13 mouse cellular contexts compared by ENCODE assay signal in genomic region chr2:28218651-28219356, GRCm38 (mm10). TPM values are rescaled to one million over a fixed set of nuclear protein-coding genes. Genes with fewer than 3 reads are reported as not detected.
DNase-seq lines count a peak whose midpoint lies in the region; ATAC-seq lines count a peak whose summit lies in the region.
"Had no signal": no experiment of that assay in that cellular context is flagged by ENCODE, and none has a peak within 500 bp of the region (broad histone marks: within the 10 kb centered on the region; RNA-seq: fewer than 3 reads in every experiment).

No protein-coding gene starts in this region.

- H3K9ac ChIP-seq in hindbrain, embryonic 12.5 days, result no peak overlapping the region
- H3K9ac ChIP-seq: forebrain, embryonic 15.5 days had no signal

- H3K36me3 ChIP-seq in hindbrain, embryonic 12.5 days, result peaks cover 57% of the 10 kb centered on the region

- 87% methylated on average over 6 of the region's 7 CpGs for WGBS in hindbrain, embryonic 12.5 days

- H3K4me1 ChIP-seq in hindbrain, embryonic 12.5 days, result peaks cover 12% of the 10 kb centered on the region

- no peak overlapping the region for H3K4me2 ChIP-seq in hindbrain, embryonic 12.5 days (replicated peaks)
- H3K4me2 ChIP-seq: forebrain, embryonic 15.5 days had no signal

- H3K9me3 ChIP-seq in hindbrain, embryonic 12.5 days (replicated peaks), result no peaks in the 10 kb centered on the region
- H3K9me3 ChIP-seq: forebrain, embryonic 15.5 days had no signal

- no peak overlapping the region for H3K27ac ChIP-seq in hindbrain, embryonic 12.5 days
- H3K27ac ChIP-seq: forebrain, embryonic 15.5 days had no signal

- H3K4me3 ChIP-seq in hindbrain, embryonic 12.5 days, result no peak overlapping the region
- H3K4me3 ChIP-seq: forebrain, embryonic 15.5 days had no signal

- peak; percentile 23 to 40 for DNase-seq in adrenal gland, postnatal 36 days
- no peak for DNase-seq in adrenal gland, postnatal 4 days (ENCODE audit: low spot score in 2 of 2)
- DNase-seq in 3134 (ENCODE audit: extremely low read depth, insufficient read length, low spot score), result peak; percentile 48
- DNase-seq in cerebellum, adult 9-11 months, result peak; percentile 94
- DNase-seq in heart, adult 9 months (ENCODE audit: low spot score in 2 of 2), result peak; percentile 74 to 75
- DNase-seq in testis, postnatal 10 days (ENCODE audit: low spot score), result no peak
- no peak for DNase-seq in frontal cortex, adult 2 months (ENCODE audit: extremely low spot score in 1 of 2, low spot score in 1 of 2)
- DNase-seq: embryo, embryonic 11 days; kidney, adult 2 months; right cerebral cortex, adult 18-20 months; thymus, adult 18-20 months had no signal

- no peak for ATAC-seq in hindbrain, embryonic 12.5 days (ENCODE audit: low FRiP score)
- ATAC-seq: forebrain, embryonic 15.5 days had no signal

- H3K27me3 ChIP-seq in hindbrain, embryonic 12.5 days, result no peaks in the 10 kb centered on the region
- H3K27me3 ChIP-seq: forebrain, embryonic 15.5 days had no signal

RNA-seq across cellular contexts. Expression of gene Olfm1, which starts 26.0 kb away (rescaled TPM):
- 10 to 100 TPM; 34.4 to 40.5 TPM for total RNA-seq in adrenal gland, postnatal 36 days (2021)
- total RNA-seq in adrenal gland, postnatal 4 days (2021), result 10 to 100 TPM; 39.6 to 49.0 TPM
- 189 and 191 TPM in 2 replicates for polyA plus RNA-seq in hindbrain, embryonic 12.5 days (2016; fragmentation: Nextera tagmentation; extraction: Ambion mirVana)
- 1,241 and 1,286 TPM in 2 replicates for polyA plus RNA-seq in frontal cortex, adult 2 months (2012; rRNA removed)

Comparison
In these comparisons a context has a peak if more than half of its experiments do, and no peak if none do; other contexts are left out.
1. DNase-seq: peak in adrenal gland, postnatal 36 days (2 of 2), 3134 (single experiment), cerebellum, adult 9-11 months (single experiment) and heart, adult 9 months (2 of 2); none in adrenal gland, postnatal 4 days (0 of 2), testis, postnatal 10 days (single experiment) and frontal cortex, adult 2 months (0 of 2).